Mouse (Mus musculus) C2C12 (cell line): ENCODE results near the gene Ccdc62.

Experiments
- CTCF ChIP-seq: IDR thresholded peaks from one replicate; pipeline ENCODE4 v1.5.1; 2011; ENCODE audit not compliant: control insufficient read depth, insufficient read depth, insufficient read length
- FOSL1 ChIP-seq: IDR thresholded peaks from one replicate; pipeline ENCODE4 v1.8.0; 2011; ENCODE audit warnings: mild to moderate bottlenecking, low read length; ENCODE audit not compliant: poor library complexity, insufficient read depth, severe bottlenecking
- MAX ChIP-seq: IDR thresholded peaks from one replicate; pipeline ENCODE4 v1.6.1; 2011; ENCODE audit warnings: mild to moderate bottlenecking, control low read depth
- MYOD1 ChIP-seq: IDR thresholded peaks from one replicate; pipeline ENCODE4 v1.6.1; 2011; ENCODE audit warnings: low read depth; ENCODE audit not compliant: control insufficient read depth, insufficient read length
- MYOG ChIP-seq: IDR thresholded peaks from one replicate; pipeline ENCODE4 v1.6.1; 2011; ENCODE audit not compliant: control insufficient read depth, insufficient read length; ENCODE audit errors: extremely low read depth
- USF1 ChIP-seq: IDR thresholded peaks from one replicate; pipeline ENCODE4 v1.6.1; 2011; ENCODE audit warnings: low read depth, mild to moderate bottlenecking, control low read depth, moderate library complexity

- TF ChIP-seq MYOG: no peak
- no peak for TF ChIP-seq CTCF
- TF ChIP-seq MAX: no peak
- TF ChIP-seq FOSL1: no peak
- TF ChIP-seq MYOD1: no peak
- no peak for TF ChIP-seq USF1
Observed at GRCm38 (mm10) chr5:124012885-124013284, 82.4 kb downstream of the Ccdc62 start.
